Mouse (Mus musculus): ENCODE data around the gene Fbh1. TPM values are rescaled to one million over a fixed set of nuclear protein-coding genes. Genes with fewer than 3 reads are reported as not detected.

Fbh1 gene
- polyA plus RNA-seq (2014; fragmentation: Nextera tagmentation; extraction: Ambion mirVana), result 125 and 146 TPM in 2 replicates

DNA sequence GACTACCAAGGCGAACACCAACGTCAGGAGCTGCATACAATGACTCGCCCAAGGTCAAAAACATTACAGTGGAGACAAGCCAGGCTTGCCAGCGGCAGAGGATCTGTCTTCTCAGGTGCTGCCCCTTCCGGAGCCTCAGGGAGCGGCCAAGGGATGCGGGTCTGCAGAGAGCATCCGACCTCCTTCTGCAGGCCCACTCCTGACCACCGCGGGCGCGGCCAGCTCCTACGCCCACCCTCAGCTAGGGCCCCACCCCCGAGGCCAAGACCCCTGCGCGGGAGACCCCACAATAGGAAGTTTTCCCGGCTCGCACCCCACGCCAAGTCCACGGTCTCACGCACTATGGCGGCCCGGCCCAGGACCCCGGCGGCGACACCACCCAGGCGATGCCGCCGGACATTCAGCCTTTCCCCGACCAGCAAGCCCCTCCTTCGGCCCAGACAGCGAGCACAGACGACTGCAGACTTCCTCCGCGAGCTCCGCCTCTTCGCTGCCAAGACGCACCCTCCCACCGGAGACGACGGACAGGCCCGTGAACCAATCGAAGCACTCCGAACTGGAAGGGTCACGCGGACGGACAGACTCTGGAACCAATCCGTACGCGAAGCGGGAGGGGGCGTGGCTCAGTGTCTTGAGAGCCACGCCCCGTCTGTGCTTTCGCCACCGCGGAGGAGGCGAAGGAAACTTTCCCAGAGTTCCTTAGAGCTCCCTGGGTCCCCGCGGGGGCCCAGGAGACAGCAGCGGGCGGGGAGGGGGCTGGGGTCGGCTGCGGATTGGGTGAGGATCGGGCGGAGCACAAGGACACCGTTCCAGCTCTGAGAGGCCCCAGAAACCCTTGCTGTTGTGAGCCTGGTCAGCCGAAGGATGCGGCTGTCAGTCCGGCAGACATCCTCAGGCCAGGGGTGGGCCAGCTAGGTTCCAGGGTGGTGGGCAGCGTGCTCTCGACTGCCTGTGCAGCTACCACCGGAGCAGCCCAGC is at the start of gene Fbh1, which contains the start of gene Ankrd16:
TSS of gene Fbh1 (minus strand) at position 492 of the 978 bp plus-strand sequence.
TSS of gene Ankrd16 (plus strand) at position 786 of the 978 bp plus-strand sequence.
- peaks cover 6% of the 10 kb centered on the region; the same call in 1 of the 2 replicates for H3K36me3 ChIP-seq (ENCODE audit: control insufficient read depth, insufficient read depth, low read length)
- peak within 1 kb of the TSS; percentile 88 for H3K4me2 ChIP-seq (ENCODE audit: low read depth, low read length)
- peak within 1 kb of the TSS; percentile 84 for H3K9ac ChIP-seq (replicated peaks; ENCODE audit: low read depth, low read length)
- WGBS, result under 1% methylated on average over 73 of the region's 73 CpGs
- peak within 1 kb of the TSS; percentile 88 for H3K4me3 ChIP-seq (ENCODE audit: low read depth, low read length)
- peak; percentile 96 for ATAC-seq (ENCODE audit: low read depth)
- peaks cover 18% of the 10 kb centered on the region for H3K4me1 ChIP-seq (ENCODE audit: control insufficient read depth, insufficient read depth, low read length)
- no peaks in the 10 kb centered on the region for H3K27me3 ChIP-seq (ENCODE audit: control insufficient read depth, insufficient read depth, low read length)
- H3K27ac ChIP-seq (ENCODE audit: low read depth, low read length), result peak within 1 kb of the TSS; percentile 92
- H3K9me3 ChIP-seq (ENCODE audit: control insufficient read depth, low read length), result no peaks in the 10 kb centered on the region

DNA sequence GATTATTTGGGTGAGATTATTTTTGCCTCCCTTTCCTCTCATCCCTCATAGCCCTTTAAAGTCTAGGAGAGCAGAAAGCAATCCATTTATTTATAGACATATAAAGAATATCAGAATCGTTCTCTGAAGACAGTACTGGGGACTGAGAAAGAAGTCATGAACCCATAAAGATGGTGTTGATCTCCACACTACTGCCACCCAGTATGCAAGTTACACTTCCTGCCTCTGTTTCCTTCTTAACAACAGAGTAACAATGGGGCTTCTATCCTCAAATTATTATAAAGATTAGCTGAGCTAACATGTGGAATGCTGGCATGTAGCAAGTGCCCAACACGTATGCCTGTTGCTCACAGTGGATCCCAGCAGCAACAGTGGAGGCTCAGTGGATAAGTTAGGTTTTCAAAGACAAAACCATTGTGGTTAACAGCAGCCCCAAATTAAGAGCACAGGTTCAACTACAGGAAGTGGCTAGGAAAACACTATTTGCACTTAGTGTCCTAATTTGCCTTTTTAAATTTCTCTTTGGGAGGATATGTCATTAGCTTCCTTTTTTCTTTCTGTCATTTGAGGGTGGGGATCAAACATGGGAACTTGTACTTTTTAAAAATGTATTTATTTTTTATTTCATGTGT is 24.0 kb upstream of the Fbh1 start:
- no peak for ATAC-seq (ENCODE audit: low read depth)
- H3K4me1 ChIP-seq (ENCODE audit: control insufficient read depth, insufficient read depth, low read length), result no peaks in the 10 kb centered on the region

DNA sequence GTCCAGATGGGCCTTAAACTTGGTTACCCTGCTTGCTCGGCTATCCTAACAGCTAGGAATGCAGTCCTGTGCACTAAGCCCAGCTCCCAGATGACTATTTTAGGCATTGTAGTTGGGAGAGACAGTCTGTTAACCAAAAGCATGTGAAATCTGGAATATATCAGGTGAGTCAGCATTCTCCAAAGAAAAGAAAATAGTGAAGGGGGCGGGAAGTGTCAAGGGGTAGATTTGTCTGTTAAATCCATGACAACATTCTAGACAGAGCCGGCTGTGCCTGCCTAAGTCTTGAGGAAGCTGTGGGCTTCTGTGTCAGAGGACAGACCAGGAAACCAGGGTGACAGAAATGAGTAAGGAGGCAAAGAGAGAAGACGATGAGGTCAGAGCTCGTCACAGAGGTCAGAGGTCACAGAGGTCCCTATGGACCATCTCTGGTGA is 20.6 kb upstream of the Fbh1 start:
- 0 out of 2 replicates have a peak, but pooled peaks cover 2% of the 10 kb centered on the region for H3K36me3 ChIP-seq (ENCODE audit: control insufficient read depth, insufficient read depth, low read length)
- ATAC-seq (ENCODE audit: low read depth), result no peak
- no peaks in the 10 kb centered on the region for H3K4me1 ChIP-seq (ENCODE audit: control insufficient read depth, insufficient read depth, low read length)
- H3K4me3 ChIP-seq (ENCODE audit: low read depth, low read length), result no peak overlapping the region
- H3K27ac ChIP-seq (ENCODE audit: low read depth, low read length), result no peak overlapping the region
- WGBS, result 81% methylated on average over 5 of the region's 5 CpGs
- H3K9ac ChIP-seq (replicated peaks; ENCODE audit: low read depth, low read length), result no peak overlapping the region
- H3K9me3 ChIP-seq (ENCODE audit: control insufficient read depth, low read length), result no peaks in the 10 kb centered on the region
- no peaks in the 10 kb centered on the region for H3K27me3 ChIP-seq (ENCODE audit: control insufficient read depth, insufficient read depth, low read length)
- H3K4me2 ChIP-seq (ENCODE audit: low read depth, low read length), result no peak overlapping the region

More for the DNA sequence above, 24.0 kb upstream of the Fbh1 start:
- no peak overlapping the region for H3K4me2 ChIP-seq (ENCODE audit: low read depth, low read length)
- H3K4me3 ChIP-seq (ENCODE audit: low read depth, low read length), result no peak overlapping the region
- no peaks in the 10 kb centered on the region for H3K36me3 ChIP-seq (ENCODE audit: control insufficient read depth, insufficient read depth, low read length)
- H3K9me3 ChIP-seq (ENCODE audit: control insufficient read depth, low read length), result no peaks in the 10 kb centered on the region
- WGBS, result 90% methylated on average over 2 of the region's 2 CpGs
- H3K27me3 ChIP-seq (ENCODE audit: control insufficient read depth, insufficient read depth, low read length), result no peaks in the 10 kb centered on the region
- H3K9ac ChIP-seq (replicated peaks; ENCODE audit: low read depth, low read length), result no peak overlapping the region
- no peak overlapping the region for H3K27ac ChIP-seq (ENCODE audit: low read depth, low read length)

GRCm38 (mm10) chr2:11794668-11795067 is 17.3 kb upstream of the Fbh1 start:
- no peak overlapping the region for H3K4me3 ChIP-seq (ENCODE audit: low read depth, low read length)
- peaks cover 6% of the 10 kb centered on the region for H3K36me3 ChIP-seq (ENCODE audit: control insufficient read depth, insufficient read depth, low read length)

DNA sequence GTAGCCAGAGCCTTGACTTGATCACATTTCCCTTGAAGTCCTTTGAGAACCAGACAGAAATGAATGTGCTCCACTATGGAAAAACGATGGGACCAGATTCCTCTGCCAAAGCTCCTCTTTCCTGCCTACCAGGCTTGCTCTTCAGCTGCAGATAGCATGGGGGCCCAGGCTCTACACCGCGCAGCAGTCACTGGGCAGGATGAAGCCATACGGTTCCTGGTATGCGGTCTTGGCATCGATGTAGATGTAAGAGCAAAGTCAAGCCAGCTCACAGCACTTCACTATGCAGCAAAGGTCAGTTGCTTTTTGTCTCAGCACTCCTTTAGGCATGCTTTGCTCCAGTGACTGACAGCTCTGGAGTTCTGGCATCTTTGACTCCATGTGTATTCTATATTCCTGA is 6.8 kb upstream of the Fbh1 start:
- H3K36me3 ChIP-seq (ENCODE audit: control insufficient read depth, insufficient read depth, low read length), result peaks cover 46% of the 10 kb centered on the region
- no peaks in the 10 kb centered on the region for H3K9me3 ChIP-seq (ENCODE audit: control insufficient read depth, low read length)
- H3K4me3 ChIP-seq (ENCODE audit: low read depth, low read length), result no peak overlapping the region
- no peak for ATAC-seq (ENCODE audit: low read depth)
- no peak overlapping the region for H3K4me2 ChIP-seq (ENCODE audit: low read depth, low read length)
- H3K27ac ChIP-seq (ENCODE audit: low read depth, low read length), result no peak overlapping the region
- H3K4me1 ChIP-seq (ENCODE audit: control insufficient read depth, insufficient read depth, low read length), result peaks cover 7% of the 10 kb centered on the region; the same call in 1 of the 2 replicates
- H3K27me3 ChIP-seq (ENCODE audit: control insufficient read depth, insufficient read depth, low read length), result no peaks in the 10 kb centered on the region
- WGBS, result 98% methylated on average over 6 of the region's 6 CpGs
- H3K9ac ChIP-seq (replicated peaks; ENCODE audit: low read depth, low read length), result no peak overlapping the region

More at GRCm38 (mm10) chr2:11794668-11795067, 17.3 kb upstream of the Fbh1 start:
- Histone ChIP-seq H3K9me3 (ENCODE audit: control insufficient read depth, low read length) (no peaks in the 10 kb centered on the region), H3K27me3 (ENCODE audit: control insufficient read depth, insufficient read depth, low read length) (no peaks in the 10 kb centered on the region), H3K27ac (ENCODE audit: low read depth, low read length) (no peak overlapping the region), H3K9ac (replicated peaks; ENCODE audit: low read depth, low read length) (no peak overlapping the region), H3K4me1 (ENCODE audit: control insufficient read depth, insufficient read depth, low read length) (no peaks in the 10 kb centered on the region), H3K4me2 (ENCODE audit: low read depth, low read length) (no peak overlapping the region)
- 82% methylated on average over 4 of the region's 4 CpGs for WGBS
- ATAC-seq (ENCODE audit: low read depth), result no peak

DNA sequence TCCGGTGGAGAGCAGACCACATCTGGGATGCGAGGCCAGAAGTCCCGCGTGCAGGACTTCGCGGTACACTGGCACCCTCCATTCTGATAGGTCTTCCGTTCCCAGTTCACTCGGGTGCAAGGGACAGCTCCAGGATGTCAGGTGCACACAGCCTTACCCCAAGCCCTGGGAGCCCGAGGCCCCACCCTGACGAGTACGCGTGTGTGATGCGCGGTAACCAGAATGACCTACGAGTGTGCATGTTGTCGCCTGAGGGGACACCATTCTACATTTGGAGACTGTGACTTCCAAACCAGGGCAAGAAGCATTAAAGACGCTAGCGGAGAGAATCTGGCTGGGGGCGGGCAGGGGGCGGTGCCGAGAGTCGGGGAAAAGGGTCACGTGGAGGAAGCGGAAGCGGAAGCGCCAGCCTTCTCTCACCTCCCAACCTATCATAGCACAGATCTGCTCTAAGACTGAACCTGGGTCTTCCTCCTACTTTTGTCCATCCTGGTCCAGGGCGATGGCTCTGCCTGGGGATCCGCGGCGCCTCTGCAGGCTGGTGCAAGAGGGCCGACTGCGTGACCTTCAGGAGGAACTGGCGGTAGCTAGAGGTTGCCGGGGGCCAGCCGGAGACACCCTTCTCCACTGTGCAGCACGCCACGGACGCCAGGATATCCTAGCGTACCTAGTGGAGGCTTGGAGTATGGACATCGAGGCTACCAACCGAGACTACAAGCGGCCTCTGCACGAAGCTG is 873 bp upstream of the Fbh1 start:
- H3K27me3 ChIP-seq (ENCODE audit: control insufficient read depth, insufficient read depth, low read length), result no peaks in the 10 kb centered on the region
- H3K4me1 ChIP-seq (ENCODE audit: control insufficient read depth, insufficient read depth, low read length), result peaks cover 18% of the 10 kb centered on the region
- peaks cover 13% of the 10 kb centered on the region; the same call in 1 of the 2 replicates for H3K36me3 ChIP-seq (ENCODE audit: control insufficient read depth, insufficient read depth, low read length)
- peak overlapping the region; percentile 88 for H3K4me3 ChIP-seq (ENCODE audit: low read depth, low read length)
- under 1% methylated on average over 43 of the region's 43 CpGs for WGBS
- H3K9me3 ChIP-seq (ENCODE audit: control insufficient read depth, low read length), result no peaks in the 10 kb centered on the region
- peak overlapping the region; percentile 92 for H3K27ac ChIP-seq (ENCODE audit: low read depth, low read length)
- ATAC-seq (ENCODE audit: low read depth), result peak; percentile 91
- peak overlapping the region; percentile 76 for H3K9ac ChIP-seq (replicated peaks; ENCODE audit: low read depth, low read length)
- H3K4me2 ChIP-seq (ENCODE audit: low read depth, low read length), result peak overlapping the region; percentile 77

GRCm38 (mm10) chr2:11776415-11776814 is 967 bp downstream of the Fbh1 start:
- Histone ChIP-seq H3K36me3 (ENCODE audit: control insufficient read depth, insufficient read depth, low read length) (peaks cover under 1% of the 10 kb centered on the region; the same call in 1 of the 2 replicates), H3K9ac (replicated peaks; ENCODE audit: low read depth, low read length) (peak overlapping the region; percentile 84), H3K4me1 (ENCODE audit: control insufficient read depth, insufficient read depth, low read length) (peaks cover 18% of the 10 kb centered on the region), H3K4me3 (ENCODE audit: low read depth, low read length) (peak overlapping the region; percentile 88), H3K27me3 (ENCODE audit: control insufficient read depth, insufficient read depth, low read length) (no peaks in the 10 kb centered on the region), H3K4me2 (ENCODE audit: low read depth, low read length) (peak overlapping the region; percentile 88), H3K9me3 (ENCODE audit: control insufficient read depth, low read length) (no peaks in the 10 kb centered on the region), H3K27ac (ENCODE audit: low read depth, low read length) (no peak overlapping the region)
- 59% methylated on average over 8 of the region's 8 CpGs for WGBS
- ATAC-seq (ENCODE audit: low read depth), result no peak

DNA sequence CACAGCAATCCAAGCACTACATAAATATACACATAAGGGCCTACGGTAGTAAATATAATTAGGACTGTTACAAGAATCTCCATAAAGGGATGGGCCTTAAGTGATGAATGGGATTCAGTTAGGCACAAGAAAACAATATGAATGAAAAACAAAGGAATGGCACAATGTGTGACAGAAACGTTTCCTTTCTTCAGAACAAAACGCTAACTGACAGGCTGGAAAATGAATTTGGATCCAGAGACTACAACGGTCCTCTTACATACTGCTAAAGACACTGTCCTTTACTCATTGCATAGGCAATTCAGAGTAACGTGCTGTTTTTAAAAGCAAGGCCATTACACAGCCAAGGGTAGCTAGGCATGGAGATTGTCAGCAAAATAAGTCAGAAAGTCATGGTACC is 2.3 kb downstream of the Fbh1 start:
- no peaks in the 10 kb centered on the region for H3K36me3 ChIP-seq (ENCODE audit: control insufficient read depth, insufficient read depth, low read length)
- no peak overlapping the region for H3K9ac ChIP-seq (replicated peaks; ENCODE audit: low read depth, low read length)
- H3K4me1 ChIP-seq (ENCODE audit: control insufficient read depth, insufficient read depth, low read length), result peaks cover 18% of the 10 kb centered on the region
- no peak overlapping the region for H3K4me2 ChIP-seq (ENCODE audit: low read depth, low read length)
- H3K4me3 ChIP-seq (ENCODE audit: low read depth, low read length), result no peak overlapping the region
- H3K27me3 ChIP-seq (ENCODE audit: control insufficient read depth, insufficient read depth, low read length), result no peaks in the 10 kb centered on the region
- ATAC-seq (ENCODE audit: low read depth), result no peak
- WGBS, result 80% methylated on average over 5 of the region's 5 CpGs
- no peaks in the 10 kb centered on the region for H3K9me3 ChIP-seq (ENCODE audit: control insufficient read depth, low read length)
- no peak overlapping the region for H3K27ac ChIP-seq (ENCODE audit: low read depth, low read length)
